Mouse (Mus musculus): ENCODE measurements around the gene Ano10.

Gene Ano10

GRCm38 (mm10) chr9:122245471-122245870 lies 48.8 kb downstream of the Ano10 start:
- no peak for DNase-seq (ENCODE audit: extremely low spot score)

DNA sequence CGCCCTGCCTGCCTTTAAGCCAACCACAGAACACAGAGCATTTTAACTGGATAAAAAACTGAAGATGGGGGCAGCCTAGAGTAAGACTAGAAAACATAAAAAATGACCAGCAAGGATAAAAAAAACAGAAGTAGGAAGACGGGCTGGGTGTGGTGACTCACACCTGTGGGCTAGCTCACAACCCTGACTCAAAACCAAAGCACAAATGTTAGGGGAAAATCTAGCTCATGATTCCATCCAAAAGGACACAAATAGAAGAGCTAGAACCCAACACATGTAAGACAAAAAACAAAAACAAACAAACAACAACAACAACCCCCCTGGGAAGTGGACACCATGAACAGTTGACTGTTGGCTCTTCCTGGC lies 49.4 kb downstream of the Ano10 start:
- no peak for DNase-seq (ENCODE audit: extremely low spot score)

DNA sequence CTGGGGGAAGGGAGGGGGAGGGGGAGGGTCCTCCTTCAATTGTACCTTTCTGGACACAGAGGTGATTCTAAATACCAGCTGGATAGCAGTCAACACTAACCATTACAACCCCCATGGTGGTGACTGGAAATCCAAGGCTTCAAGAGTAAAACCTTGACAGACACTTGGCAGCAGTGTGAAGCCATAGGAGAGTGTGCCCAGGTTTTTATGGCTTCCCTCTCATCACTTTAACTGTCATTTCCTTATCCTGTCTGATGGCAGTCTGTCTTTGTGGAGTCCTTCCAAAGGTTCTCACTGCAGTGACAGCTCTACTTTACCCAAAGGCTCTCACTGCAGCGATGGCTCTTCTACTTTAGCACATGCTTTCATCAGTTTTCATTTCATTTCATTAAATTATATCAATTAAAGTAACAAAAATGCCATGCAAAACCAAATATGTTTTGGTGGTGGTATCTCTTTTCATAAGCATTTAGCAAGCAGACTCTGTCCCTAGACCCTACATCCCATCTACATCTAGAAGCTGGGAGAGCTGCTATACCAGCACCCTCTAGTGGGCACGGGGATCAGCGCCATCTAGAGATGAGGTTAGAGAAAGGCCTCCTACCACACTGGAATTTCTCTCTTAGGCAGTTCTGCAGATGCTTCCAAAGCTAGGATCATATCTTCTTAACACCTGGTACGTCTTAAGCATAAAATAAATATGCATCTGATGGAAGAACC lies 50.0 kb downstream of the Ano10 start:
- DNase-seq (ENCODE audit: extremely low spot score): peak; percentile 42

DNA sequence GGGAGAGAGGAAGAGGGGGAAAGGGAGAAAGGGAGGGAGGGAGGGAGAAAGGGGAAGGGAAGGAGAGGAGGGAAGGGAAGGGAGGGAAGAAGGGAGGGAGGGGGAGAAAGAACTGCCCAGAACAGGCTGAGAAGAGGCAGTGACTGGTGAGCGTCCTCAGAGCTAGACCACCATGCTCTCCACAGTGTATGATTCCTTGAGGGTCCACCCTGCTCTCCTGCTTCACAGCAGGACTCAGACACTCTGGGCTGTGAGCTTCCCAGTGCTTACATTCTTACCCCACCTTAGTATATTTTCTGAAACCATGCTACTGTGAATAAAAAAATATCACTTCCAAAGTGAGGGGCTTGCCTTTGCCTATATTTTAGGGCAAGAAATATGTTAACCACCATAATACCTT lies 50.9 kb downstream of the Ano10 start:
- no peak for DNase-seq (ENCODE audit: extremely low spot score)

GRCm38 (mm10) chr9:122242856-122243255 lies 51.4 kb downstream of the Ano10 start:
- DNase-seq (ENCODE audit: extremely low spot score): peak; percentile 23

DNA sequence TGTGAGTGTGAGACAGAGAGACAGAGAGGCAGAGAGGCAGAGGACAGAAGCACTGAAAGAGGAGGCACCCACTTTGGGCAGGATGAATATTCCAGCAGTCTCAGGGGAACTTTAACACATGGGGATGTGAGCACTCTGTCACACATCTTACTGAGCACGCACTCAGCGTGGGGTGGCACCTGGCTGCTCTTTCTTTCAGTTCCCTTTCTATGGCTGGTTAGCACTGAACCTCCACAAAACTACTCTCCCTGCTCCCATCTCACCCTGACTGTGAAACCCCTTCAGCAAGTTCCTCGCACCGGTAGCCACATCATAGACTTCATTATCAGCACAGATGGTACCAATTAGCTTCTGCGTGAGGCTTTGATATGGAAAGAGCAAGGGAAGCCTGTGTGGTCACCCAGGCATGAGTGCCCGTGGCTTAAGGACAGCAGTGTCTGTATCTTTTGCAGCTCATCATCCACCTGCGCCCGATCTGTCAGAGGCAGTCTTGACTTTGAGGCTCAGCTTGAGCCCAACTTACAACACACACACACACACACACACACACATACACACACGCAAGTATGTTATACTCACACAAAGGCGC lies 52.3 kb downstream of the Ano10 start:
- no peak for DNase-seq (ENCODE audit: extremely low spot score)

DNA sequence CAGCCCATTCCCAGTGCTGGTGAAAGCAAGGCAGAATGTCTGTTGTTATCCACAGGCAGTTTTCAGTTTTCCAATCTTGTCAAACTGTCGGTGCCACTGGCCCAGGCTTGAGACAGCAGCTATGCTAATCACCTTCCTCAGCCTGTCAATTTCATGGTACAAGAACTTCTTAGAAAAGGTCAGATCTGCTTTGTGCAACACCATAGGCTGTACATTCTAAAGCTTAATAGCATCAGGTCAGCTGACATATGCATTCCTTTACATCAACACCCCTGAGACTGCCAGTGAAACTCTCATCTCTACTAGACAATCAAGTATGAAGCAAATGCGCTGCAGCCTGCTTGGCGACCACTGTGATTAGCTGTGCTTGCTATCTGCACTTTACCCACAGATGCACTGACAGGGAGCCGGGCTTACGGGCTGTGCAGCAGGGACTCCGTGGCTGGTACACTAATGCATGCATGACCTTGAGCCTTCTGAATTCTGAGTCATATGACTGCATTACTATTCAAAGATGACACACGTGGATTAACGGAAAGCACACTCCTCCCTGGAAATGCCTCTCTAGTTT lies 53.5 kb downstream of the Ano10 start:
- DNase-seq (ENCODE audit: extremely low spot score): no peak

DNA sequence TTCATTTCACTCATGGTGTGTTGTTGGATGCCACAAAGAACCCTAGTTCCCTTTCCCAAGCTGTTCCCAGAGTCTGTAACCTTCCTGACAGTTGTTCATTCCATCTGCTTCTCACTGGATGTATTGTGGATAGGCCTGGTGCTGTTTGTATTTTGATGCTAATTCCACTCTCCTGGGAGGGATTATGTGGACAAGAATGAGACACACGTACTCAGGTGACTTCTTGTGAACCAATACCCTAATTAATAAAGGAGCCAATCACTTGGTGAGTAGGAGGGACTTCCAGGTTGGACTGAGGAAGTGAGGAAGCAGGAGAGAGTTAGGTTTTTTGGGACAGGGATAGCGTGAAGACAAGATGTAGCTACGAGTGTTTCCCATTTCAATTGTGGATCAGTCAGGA lies 59.5 kb downstream of the Ano10 start:
- DNase-seq (ENCODE audit: extremely low spot score): no peak

- DNase-seq (ENCODE audit: extremely low spot score): no peak
Observed at GRCm38 (mm10) chr9:122233972-122234345, 60.3 kb downstream of the Ano10 start.

DNA sequence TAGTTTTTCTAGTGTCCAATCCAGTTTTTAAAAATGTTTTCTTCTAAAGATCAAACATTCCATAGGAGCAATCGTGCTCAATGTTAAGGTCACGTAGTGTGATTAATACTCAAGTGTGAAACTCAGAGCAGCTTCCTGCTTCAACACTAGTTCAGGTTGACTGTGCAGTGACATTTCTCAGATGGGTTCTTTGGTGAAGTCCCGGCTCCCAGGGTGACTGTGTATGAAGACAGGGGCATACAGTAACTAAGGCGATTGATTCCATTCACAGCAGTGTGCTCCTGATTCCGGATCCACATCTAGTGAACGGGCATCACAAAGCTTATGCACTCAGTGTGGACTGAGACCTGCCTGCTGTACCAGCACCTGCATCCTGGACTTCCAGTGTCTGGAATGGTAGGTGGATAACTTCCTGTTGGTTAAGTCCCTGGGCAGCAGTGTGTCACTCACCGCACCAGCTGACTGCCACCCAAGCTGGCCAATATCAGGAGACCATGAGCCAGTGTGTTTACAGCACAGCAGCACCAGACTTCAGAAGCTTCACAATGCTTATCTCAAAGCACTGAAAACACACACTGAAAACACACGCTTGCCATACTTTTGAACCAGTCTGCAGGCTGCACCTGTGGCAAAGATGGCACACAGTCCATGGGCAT lies 60.8 kb downstream of the Ano10 start:
- DNase-seq (ENCODE audit: extremely low spot score): no peak

- no peak for DNase-seq (ENCODE audit: extremely low spot score)
Observed at GRCm38 (mm10) chr9:122232912-122233311, 61.3 kb downstream of the Ano10 start.

DNA sequence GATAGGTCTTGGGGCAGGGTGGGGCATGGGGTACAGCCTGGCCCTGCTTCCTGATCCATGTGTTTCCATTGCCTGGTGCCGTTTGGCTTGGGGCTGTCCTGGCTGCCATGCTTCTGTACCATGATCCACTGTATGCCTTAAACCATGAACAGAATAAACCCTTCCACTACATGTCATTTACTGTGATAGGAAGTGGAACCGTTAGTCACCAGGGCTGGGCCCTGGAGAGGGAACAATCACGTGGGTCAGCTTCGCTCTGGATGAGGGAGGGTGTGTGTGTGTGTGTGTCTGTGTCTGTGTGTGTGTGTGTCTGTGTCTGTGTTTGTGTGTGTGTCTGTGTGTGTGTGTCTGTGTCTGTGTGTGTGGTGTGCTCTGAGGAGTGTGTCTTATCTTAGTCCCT lies 63.5 kb downstream of the Ano10 start:
- no peak for DNase-seq (ENCODE audit: extremely low spot score)

GRCm38 (mm10) chr9:122226419-122226818 lies 67.8 kb downstream of the Ano10 start:
- no peak for DNase-seq (ENCODE audit: extremely low spot score)

DNA sequence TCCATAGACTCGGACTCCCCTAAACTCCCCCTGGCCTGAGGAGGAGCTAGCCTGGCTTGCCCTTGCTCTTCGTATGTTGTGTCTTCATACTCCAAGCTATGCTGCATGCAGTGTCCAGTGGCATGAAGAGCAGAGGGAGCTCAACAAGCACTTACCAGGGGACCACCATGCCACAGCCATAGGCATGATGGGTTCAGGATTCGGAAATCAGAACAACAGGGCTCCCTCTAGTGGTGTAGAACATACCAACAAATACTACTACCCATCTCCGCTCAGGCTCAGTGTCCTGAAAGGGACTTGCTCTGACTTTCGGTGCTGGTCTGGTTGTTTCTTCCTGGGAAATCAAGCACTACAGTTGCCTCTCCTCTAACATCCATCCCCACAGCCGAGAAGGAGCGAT lies 68.9 kb downstream of the Ano10 start:
- peak; percentile 66 for DNase-seq (ENCODE audit: extremely low spot score)

DNA sequence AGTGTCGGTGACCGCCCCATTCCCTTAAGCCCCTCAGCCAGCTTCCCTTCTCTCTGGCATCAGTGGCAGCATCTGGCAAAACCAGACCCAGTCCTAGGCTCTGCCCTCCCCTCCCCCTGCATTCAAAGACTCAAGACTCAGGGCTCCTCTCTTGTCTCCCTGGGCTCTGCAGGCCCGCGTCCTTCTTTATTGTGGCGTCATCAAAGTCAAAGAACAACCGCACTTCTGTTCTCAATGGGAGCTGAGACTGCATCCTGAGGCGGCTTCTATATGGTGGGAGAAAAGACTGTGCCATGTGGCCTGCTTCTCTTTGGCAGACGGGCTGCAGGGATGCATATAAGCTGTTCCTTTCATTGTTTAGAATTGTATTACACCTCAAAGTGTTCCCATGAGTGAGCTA lies 71.2 kb downstream of the Ano10 start:
- DNase-seq (ENCODE audit: extremely low spot score): no peak

- DNase-seq (ENCODE audit: extremely low spot score): no peak
Observed at GRCm38 (mm10) chr9:122219934-122220333, 74.3 kb downstream of the Ano10 start.

GRCm38 (mm10) chr9:122216945-122217529 lies 77.2 kb downstream of the Ano10 start:
- no peak for DNase-seq (ENCODE audit: extremely low spot score)

GRCm38 (mm10) chr9:122215118-122215517 lies 79.1 kb downstream of the Ano10 start:
- no peak for DNase-seq (ENCODE audit: extremely low spot score)

DNA sequence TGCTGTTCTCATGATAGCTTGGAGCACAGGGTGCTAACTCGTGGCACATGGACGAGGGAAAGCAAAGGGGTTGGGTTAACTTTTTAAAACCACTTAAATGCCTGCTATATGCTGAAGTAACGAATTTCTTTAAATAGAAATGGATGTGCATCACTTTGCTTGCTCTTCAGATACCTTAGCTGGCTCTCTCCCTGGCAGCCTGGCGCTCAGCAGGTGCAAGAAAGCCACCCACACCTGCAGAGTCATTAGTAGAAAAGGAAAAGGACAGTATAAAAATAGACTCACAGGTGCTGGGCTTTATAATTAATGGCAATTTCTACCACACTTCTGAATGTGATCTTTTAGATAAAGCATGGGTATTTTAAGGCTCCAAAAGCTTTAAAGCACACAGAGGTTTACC lies 85.9 kb downstream of the Ano10 start:
- no peak for DNase-seq (ENCODE audit: extremely low spot score)

GRCm38 (mm10) chr9:122205543-122206200 lies 88.6 kb downstream of the Ano10 start:
- DNase-seq (ENCODE audit: extremely low spot score): no peak

- peak; percentile 49 for DNase-seq (ENCODE audit: extremely low spot score)
Observed at GRCm38 (mm10) chr9:122204508-122204907, 89.7 kb downstream of the Ano10 start.

DNA sequence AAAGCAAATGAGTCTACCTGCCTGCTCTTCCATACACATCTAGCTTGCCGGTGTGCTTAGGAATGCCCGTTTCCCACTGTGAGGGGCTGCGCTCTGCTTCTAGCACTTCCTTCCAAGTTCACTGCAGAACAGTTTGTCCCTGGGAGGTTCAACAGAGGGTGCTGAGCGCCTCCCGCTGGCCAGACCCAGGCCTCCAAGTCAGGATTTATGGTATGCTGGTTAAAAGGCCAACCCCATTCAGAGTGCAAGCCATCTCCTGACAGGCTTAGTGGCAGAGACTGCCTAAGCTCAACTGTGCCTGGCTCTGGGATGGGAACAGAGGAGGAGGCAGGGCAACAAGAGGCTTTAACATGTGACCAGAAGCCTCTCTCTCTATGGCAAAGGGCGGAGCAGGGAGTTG lies 95.0 kb downstream of the Ano10 start:
- DNase-seq (ENCODE audit: extremely low spot score): peak; percentile 57
